ENCODE assay signal across 19 mouse cellular contexts in the genomic region with DNA sequence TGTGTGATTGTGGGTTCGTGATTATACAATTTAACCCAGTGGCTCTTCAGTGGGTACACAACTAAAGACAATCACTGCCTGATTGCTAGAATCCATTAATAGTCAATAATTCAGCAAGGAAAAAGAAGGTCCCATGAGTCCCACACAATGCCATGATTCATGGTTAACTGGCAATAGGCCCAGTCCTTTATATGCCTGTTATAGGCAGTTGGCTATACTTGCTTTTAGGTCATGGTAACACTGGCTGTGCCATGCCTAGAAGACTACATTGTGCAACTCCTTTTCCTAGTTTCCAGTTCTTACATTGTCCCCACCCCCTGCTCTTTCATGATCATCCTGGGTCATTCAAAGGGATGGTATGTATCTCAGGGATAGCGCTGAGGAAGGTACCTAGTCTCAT.
"Had no signal": no experiment of that assay in that cellular context is flagged by ENCODE, and none has a peak within 500 bp of the region (broad histone marks: within the 10 kb centered on the region; RNA-seq: fewer than 3 reads in every experiment).

No protein-coding gene starts in this region.

- ATAC-seq: lung, postnatal 0 days; midbrain, embryonic 15.5 days had no signal

- H3K4me3 ChIP-seq: kidney, embryonic 15.5 days; left cerebral cortex, adult 2 months; liver, embryonic 13.5 days; midbrain, embryonic 12.5 days; midbrain, embryonic 15.5 days had no signal

- DNase-seq: kidney, adult 8-10 months; kidney, postnatal 10 days; kidney, postnatal 36 days; layer of hippocampus, postnatal 36 days; liver, embryonic 13.5 days; lung, embryonic 14.5 days; right cerebral cortex, adult 18-20 months; right cerebral cortex, postnatal 14 days; right cerebral cortex, postnatal 4 days; thymus, adult 2 months; thymus, postnatal 14 days; thymus, postnatal 4 days had no signal

- H3K4me1 ChIP-seq: kidney, embryonic 15.5 days; liver, embryonic 13.5 days; midbrain, embryonic 12.5 days; midbrain, embryonic 15.5 days had no signal

- H3K27me3 ChIP-seq: kidney, embryonic 15.5 days; liver, embryonic 13.5 days; midbrain, embryonic 12.5 days; midbrain, embryonic 15.5 days had no signal

- H3K4me2 ChIP-seq: kidney, embryonic 15.5 days; liver, embryonic 13.5 days; lung, embryonic 14.5 days; midbrain, embryonic 12.5 days; midbrain, embryonic 15.5 days had no signal

- H3K36me3 ChIP-seq: kidney, embryonic 15.5 days; liver, embryonic 13.5 days; midbrain, embryonic 12.5 days; midbrain, embryonic 15.5 days had no signal

- H3K9ac ChIP-seq: kidney, embryonic 15.5 days; liver, embryonic 13.5 days; lung, embryonic 14.5 days; midbrain, embryonic 12.5 days; midbrain, embryonic 15.5 days had no signal

- H3K27ac ChIP-seq: kidney, embryonic 15.5 days; left cerebral cortex, adult 2 months; liver, embryonic 13.5 days; macrophage; midbrain, embryonic 12.5 days; midbrain, embryonic 15.5 days; stomach, postnatal 0 days had no signal

- H3K9me3 ChIP-seq: kidney, embryonic 15.5 days; liver, embryonic 13.5 days; midbrain, embryonic 12.5 days; midbrain, embryonic 15.5 days had no signal
